Mouse (Mus musculus) left cerebral cortex, adult 18-20 months (tissue): ENCODE data around the gene Cdyl. TPM values are rescaled to one million over a fixed set of nuclear protein-coding genes. Genes with fewer than 3 reads are reported as not detected.

Source experiments
- DNase-seq, 2 experiments: peaks; one replicate each; pipeline ENCODE4 v3.0.0; 2021 to 2022; ENCODE audit warnings: low spot score in 2 of 2, mixed read lengths in 1 of 2
- total RNA-seq, 2 experiments: library from RNA; stranded (reverse); gene quantifications; 2 replicates each; pipeline ENCODE4 v1.2.3; 2021

The Cdyl gene
- total RNA-seq, 2 experiments from 2014 or later: 55.6 to 63.4 TPM

DNA sequence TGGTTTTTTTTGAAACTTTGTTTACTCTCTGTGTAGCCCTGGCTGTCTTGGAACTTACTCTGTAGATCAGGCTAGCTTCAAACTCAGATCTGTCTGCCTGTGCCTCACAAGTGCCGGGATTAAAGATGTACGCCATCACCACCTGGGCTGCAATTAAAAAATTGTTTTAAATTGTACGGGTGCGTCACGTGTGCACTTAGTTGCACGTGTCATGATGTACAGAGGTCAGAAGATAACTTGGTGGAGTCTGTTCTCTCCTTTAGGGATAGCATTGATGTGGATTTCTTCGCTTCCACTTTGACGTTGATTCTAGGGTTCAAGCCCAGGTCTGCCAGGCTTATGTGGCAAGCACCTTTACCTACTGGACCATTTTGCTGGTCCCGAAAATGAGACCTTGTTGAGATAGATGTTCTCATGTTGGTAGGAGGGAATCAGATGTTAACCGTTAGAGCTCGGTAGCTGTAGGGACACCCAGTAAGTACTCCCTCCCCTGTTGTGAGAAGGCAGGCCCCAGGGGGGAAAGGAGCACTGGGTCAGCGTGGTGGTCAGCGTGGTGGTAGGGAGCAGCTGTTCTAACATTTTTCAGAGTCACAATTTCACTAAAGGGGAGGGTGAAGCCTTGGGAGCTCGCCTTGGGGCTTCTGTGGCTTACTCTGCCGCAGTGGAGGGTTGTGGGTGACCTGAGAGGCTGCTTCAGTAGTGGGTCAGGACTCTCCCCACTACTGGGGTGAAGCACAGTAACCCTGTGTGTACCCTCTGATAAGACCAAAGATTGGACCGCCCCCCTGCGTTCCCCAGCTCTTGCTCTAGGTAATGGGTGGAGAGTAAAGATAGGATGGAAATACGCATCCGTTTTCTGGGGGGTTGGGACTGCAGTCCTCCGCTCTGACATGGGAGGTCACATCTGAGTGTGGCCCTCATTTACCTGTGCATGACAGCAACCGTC, 97.0 kb downstream of the Cdyl start:
- no peak for DNase-seq

DNA sequence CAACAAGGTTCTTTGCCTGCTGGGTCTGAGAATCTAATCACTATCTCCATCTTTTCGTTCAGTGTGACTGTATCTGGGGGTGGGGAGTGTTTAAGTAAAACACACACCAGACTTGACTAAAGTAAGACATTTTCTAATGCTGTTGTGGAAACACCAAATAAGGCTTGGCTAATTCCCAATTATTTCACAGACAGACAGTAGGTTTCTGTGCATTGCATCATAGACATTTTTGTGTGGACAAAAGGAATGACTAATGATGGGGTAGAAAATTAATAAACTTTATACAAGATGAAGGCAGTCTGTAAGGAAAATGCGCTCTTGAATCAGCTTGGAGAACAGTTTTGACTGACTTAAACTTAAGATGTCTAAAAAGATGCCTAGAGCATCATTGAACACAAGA, 100.7 kb downstream of the Cdyl start:
- no peak for DNase-seq

DNA sequence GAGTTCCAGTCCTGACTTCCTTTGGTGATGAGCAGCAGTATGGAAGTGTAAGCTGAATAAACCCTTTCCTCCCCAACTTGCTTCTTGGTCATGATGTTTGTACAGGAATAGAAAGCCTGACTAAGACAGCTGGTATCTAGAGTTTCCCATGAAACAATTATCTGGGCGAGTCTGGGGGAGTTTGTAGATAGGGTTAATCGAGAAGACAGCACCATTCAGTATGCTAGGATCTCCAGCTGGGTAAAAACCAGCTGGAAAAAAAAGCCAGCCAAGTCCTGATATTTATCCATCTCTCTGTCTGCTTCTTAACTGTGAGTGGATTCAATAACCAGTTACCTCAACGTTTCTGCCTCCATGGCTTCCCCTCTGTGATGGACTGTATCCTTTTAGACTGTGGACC, 104.9 kb downstream of the Cdyl start:
- no peak for DNase-seq

DNA sequence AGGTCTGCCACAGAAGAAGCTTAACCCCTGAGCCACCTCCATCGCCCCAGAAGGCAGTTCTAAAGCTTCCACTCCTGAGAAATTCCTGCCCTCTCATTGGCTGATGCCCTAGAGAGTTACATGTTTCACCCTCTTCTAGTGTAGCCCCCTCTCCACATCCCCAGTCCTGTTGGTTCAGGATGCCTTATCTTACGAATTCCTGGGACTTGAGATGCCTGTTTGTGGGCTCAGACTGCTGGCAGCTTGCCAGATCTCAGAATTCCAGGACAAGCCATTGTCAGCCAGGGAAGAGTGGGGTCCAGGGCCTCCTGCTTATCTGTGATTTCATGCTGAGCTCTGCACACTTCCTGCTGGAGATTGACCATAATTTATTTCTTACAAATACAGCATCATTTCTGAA, 106.2 kb downstream of the Cdyl start:
- DNase-seq: no peak

DNA sequence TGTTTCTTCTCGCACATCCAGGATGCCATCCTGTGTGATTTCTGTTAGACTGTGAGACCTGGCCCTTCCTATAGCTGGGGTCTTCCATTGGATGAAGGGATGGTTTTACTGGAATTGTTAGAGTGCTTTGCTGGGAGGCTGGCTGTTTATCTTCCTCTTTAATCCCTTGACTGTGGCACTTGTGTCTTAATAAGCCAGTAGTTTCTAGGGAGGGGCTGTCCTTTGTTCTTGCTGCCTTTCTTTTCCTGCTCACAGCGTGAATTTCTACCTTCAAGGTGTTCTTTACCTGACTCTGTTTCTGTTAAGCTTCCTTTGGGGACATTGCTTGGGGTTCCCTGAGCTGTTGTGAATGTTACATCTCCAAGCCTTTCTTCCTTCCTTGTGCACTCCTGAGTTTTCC, 110.0 kb downstream of the Cdyl start:
- DNase-seq: no peak

DNA sequence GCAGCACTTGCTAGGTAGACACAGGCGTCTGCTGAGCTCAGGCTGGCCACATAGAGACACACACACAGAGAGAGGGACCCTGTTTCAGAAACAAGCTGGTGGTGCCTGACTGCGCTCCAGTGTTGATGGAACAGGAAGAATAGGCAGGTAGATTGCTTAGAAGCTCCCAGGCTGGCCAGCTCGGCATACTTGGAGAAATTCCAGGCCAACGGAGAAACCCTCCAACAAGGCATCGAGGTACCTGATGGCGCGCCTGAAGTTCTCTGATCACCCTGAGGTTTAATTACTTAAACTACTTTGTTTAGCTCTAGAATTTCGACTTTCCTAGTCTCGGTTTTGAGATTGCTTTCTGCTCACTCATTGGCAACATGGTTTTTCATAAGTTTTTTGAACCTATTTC, 110.8 kb downstream of the Cdyl start:
- no peak for DNase-seq

DNA sequence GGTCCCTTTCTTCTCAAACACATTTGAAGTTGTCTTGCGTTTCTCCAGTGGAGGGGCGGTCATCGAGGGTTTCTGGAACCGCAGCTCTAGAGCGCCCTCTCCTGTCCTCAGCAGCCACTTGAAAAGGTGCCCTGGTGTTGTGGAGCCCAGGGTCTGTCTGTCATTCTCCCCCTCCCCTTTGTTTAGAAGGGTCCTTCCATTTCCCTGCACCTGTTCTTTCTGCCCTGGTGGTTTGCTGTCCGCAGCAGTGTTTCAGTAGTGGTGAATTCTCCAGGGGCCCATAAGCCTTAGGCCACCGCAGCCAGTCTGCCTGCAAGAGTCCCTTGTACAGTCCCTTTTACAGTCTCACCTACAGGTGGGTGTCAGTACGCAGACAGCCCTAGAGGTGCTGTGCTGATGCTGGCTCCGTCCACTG, 112.3 kb downstream of the Cdyl start:
- peak; percentile 25 to 54 for DNase-seq

DNA sequence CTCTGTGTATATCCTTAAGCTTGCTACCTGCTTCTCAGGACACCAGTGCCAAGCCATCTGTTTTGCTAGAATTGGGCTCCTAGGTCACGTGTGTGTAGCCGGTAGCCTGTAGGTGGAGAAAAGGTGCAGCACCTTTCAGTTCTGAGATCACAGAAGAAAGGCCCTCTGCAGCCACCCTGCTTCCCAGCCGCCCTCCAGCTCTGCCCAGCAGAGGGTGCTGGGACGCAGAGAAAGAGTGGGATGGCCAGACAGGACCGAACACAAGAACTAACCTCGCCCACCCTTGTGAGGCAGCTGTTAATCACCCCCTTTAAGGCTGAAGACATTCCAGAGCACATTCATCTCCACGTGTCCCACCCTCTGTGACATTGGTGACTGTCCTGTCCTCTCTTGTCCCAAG, 114.1 kb downstream of the Cdyl start:
- no peak for DNase-seq

DNA sequence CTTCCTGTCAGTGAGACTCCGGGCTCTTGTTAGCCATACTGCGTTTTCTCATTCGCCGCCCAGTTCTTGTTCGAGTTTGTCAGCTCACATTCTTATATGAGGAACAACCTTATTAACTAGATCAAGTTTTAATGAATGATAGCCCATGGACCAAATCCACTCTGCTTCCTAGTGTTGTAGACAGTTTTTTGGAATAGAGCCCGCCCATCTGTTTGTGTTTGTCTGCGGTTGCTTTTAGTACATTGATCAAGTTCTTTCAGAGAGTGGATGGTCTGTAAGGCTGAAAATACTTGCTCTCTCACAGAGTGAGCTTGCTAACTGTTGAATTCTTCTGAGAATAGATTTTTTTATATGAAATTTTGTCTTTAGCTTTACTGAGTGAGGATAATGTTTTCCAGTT, 116.5 kb downstream of the Cdyl start:
- DNase-seq: no peak

DNA sequence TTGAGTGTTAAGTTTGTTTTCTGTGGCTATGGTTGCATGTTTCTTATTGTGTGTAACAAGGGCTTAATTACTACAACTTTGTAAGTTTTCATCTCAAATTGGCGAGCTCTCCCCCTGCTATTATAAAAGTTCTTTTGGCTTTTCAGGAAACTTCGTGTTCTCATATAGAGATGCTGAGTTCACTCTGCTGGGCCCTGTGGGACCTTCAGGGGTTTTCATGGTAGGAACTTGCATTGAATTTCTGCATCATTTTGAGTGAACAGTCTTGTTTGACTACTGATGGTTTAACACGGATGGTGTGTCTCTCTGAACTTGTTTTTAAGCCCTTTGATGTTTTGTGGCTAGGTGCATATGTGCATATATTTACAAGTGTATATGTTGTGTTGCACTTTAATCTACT, 121.1 kb downstream of the Cdyl start:
- DNase-seq: no peak

DNA sequence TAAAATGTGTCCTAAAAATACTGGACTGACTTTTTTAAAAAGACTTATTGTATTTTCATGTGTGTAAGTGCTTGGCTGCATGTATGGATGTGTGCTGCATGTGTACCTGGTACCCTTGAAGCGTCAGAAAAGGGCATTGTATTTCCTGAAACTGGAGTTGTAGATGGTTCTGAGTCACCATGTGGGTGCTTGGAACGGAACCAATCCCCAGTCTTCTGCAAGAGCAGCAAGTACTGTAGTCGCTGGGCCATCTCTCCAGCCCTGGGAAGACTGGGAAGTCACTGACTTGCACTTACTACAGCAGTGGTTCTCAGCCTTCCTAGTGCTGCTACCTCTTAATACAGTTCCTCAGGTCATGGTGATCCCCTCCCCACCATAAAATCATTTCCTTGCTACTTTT, 122.1 kb downstream of the Cdyl start:
- DNase-seq: peak; percentile 20 to 37

DNA sequence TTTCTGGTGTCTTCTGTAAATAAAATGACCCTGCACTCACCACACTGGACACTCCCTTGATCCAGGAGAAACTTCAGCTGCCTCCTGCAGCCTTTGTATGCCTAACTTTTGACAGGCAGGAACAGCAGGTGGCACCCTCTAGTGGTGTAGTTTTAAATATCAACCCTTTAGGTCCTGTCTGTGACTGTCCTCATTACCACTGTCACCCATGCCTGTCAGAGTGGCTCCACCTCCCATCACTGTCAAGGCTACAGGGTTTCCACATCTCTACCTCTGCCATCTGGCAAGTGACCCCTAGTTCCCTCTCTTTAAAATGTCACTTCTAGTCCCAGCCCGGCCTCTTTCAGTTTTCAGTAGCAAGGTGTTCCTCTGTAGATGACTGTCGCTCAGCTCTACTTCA, 123.3 kb downstream of the Cdyl start:
- DNase-seq: peak; percentile 25 to 53

DNA sequence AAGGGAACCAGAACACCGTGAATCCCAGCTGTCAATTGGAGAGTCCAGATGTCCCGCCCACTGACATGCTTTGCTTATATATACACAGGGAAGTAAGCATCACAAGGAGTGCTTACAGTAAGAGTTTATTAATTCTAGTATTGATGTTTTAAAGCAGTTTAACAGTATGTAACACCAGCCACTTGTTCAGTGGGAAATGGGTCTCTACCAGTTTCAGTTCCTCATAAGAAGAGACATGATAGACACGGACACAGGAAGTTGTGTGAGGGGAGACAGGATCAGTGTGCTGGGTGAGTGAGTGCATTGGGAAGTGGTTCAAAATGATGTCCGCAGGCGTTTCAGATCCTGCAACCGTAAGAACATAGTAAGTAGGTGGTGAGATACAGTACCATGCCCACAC, 123.9 kb downstream of the Cdyl start:
- DNase-seq: peak in 1 of 2 experiments; percentile 7

DNA sequence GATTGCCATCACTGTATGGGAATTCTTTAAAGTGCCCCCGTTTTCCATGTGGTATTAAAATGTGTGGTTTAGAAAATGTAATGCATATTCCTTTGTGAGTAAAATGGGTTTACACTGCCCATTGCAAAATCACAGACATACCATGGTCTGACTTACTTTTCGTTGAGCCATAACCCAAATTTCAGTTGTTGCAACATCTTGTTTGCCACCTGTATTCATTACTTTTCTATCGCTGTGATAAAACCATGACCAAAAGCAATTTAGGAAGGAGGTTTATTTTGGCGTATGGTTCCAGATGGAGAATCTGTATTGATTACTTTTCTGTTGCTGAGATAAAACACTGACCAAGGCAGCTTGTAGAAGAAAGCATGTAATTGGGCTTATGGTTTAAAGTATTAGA, 124.6 kb downstream of the Cdyl start:
- DNase-seq: no peak

DNA sequence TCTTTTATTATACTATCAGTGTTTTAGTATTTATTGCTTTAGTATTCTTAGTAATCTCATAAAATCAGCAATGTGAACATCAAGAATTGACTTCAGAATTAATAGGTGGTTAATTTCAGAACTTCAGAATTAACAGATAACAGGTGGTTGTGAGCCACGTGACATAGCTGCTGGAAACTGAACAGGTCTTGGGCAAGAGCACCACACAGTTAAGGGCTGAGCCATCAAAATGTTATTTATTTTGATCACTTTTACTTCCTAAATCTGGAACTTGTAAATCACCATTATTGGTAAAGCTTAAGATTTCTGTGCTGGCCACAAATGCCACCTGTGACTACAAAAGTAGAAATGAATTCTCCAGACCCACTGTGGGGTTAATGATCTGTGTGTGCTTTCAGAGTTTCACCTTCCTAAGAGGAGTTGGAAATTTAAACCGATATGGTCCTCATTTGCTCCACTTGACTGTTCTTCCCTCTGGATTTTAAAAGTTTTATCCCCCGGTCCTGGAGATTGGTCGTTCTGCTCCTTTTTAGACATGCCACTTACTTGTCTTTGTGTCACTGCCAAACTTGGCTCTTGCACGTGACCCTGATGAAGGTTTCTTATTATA, 125.8 kb downstream of the Cdyl start:
- DNase-seq: no peak

DNA sequence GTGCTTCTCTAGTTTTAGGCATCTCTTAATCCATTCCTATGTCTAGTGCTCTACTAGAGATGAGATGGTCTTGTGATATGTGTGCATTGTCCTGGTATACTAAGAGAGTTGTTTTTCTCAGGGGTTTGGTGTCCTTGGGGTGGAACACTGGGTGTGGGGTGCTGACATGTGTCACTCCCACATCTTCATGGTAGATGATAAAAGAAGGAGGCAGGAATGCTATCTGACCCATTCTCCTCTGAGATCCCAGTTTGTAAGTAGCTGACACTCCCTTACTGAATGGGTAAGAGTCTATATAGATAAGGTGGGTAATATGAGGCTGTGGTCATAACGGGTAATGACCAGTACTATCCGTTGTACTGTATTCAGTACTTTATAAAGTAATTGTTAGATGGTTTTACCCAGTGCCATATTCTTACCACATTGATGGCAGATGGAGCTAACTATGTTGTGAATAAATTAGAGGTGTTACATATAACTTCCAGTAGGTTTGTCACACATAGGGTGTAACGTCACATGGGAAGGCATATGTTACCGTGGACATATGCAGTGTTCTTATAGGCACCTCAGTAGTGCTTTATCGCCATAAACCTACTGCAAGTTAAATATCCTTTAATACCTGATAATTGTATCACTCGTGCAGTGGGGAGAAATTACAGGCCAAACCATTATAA, 127.2 kb downstream of the Cdyl start:
- no peak for DNase-seq

DNA sequence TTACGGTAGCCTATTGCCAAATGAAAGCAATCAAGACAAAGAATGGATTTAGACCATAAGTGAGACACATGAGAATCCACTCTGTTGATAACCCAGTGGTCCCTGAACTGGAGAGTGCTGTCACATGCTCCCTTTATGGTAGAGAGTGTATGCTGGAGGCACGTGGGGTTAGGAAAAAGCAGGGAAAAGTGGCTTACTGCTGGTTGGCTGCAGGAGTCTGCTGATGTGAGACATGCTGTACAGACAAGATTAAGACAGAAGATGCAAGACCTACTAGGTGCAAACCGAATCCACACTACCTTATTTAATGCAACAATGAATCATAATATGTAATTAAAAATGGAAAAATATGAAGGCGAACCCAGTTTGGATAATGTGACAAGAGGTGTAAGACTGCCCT, 129.9 kb downstream of the Cdyl start:
- no peak for DNase-seq

DNA sequence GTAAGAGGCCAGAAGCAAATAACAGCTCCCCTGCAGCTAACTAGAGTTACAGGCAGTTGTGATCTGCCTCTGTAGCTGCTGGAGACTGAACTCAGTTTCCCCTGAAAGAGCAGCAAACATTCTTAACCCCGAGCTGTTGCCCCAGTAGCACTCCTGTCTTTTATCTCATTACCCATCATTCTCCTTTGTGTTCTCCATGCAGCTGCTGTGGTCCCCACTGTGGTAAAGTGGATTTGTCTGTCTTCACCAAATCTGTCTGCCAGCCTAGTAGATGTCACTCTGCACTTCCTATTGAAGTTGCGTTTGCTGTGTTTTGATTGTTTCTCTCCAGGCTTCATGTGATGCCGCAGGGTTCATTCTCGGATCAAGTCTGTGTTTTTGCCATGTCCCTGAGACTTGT, 130.8 kb downstream of the Cdyl start:
- DNase-seq: no peak

DNA sequence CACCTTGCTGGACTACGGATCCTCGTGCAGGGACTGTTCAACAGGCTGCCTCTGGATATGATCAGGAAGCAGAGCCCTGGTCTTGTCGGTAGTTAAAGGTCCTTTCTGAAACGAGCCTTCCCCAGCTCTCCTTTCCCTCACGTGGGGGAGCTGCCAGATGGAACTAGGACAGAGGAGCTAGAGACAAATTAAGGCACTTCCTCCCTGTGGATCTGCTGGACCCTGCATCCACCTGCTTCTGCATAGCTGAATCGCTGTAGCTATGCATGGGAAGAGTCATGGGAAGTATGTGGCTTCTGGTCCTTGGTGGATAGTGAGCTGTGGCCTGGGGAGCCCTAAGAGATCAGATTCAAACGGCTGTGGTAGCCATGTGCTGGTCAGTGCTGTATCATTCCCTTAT, 134.7 kb downstream of the Cdyl start:
- DNase-seq: no peak

DNA sequence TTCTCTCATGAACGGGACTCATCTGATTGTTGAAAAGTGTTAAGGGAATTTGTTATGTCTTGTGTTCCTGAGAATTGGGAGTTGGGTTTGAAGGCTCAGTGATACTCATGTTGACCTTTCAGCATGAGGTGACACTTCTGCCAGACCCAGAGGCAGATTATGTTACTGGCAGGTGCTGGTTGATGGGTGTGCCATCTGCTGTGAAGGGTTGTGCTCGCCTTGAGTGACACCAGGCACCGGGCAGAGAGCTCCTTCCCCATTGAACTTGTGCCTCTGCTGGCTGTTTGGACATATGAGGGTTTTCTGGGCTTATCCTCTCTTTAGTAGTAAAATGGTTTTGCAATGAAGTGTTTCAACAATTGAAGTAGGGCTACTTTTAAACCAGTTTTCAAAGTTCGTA, 135.1 kb downstream of the Cdyl start:
- no peak for DNase-seq

DNA sequence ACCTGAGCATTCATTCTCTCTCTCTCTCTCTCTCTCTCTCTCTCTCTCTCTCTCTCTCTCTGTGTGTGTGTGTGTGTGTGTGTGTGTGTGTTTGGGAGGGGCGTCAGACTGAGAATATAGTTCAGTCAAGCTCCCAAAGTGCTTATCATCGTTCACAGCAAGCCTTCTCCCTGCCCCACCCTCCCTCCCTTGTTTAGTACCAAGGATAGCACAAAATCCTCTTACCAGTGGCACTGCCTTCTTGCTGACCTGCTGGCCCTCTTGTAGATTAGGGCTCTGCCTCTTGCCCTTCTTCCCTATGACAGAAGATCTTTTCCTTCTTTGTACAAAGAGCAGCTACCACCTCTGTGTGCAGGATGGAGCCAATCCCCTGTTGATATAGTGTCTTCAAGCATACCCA, 136.3 kb downstream of the Cdyl start:
- DNase-seq: no peak

DNA sequence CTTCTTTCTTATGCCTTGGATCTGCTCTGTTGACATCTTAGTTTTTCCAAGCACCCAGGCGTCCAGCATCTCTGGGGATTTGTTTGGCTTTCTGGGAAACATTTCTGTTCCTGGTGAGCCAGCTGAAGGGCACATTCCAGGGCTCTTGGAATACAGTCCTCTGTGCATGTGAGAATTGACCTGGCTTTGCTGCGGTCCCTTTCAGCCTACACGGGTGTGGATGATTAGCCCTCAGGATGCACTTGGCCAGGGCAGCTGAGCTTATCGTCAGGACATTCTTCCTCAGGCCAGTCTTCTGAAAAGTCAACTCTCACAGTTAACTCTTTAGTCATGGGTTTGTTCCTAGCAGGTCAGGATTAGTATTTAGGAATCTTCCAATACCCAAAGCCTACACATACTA, 136.7 kb downstream of the Cdyl start:
- DNase-seq: no peak
